Mouse (Mus musculus) left cerebral cortex, adult 8-10 months (tissue): Measurements from ENCODE around the gene Rhbdd3. TPM values are rescaled to one million over a fixed set of nuclear protein-coding genes. Genes with fewer than 3 reads are reported as not detected.
A peak's percentile ranks its signal among the peaks of the same experiment; 100 is the strongest.
"Not testable (repeated sequence)": the region's sequence is repeated elsewhere in the genome, so short reads cannot be mapped to it uniquely, and the experiment has no call there.

Source experiments
- DNase-seq, 2 experiments: peaks; one replicate each; pipeline ENCODE4 v3.0.0; 2022; ENCODE audit warnings: low spot score in 2 of 2
- total RNA-seq, 4 experiments: library from RNA; stranded (reverse); gene quantifications; 2 replicates each; pipeline ENCODE4 v1.2.4; 2022

Rhbdd3 gene
- total RNA-seq, 4 experiments from 2014 or later, result 20.1 to 26.8 (median 22.0) TPM

- DNase-seq, result peak in 1 of 2 experiments; percentile 33
Measured at GRCm38 (mm10) chr11:5064282-5065055, 34.3 kb upstream of the Rhbdd3 start.

DNA sequence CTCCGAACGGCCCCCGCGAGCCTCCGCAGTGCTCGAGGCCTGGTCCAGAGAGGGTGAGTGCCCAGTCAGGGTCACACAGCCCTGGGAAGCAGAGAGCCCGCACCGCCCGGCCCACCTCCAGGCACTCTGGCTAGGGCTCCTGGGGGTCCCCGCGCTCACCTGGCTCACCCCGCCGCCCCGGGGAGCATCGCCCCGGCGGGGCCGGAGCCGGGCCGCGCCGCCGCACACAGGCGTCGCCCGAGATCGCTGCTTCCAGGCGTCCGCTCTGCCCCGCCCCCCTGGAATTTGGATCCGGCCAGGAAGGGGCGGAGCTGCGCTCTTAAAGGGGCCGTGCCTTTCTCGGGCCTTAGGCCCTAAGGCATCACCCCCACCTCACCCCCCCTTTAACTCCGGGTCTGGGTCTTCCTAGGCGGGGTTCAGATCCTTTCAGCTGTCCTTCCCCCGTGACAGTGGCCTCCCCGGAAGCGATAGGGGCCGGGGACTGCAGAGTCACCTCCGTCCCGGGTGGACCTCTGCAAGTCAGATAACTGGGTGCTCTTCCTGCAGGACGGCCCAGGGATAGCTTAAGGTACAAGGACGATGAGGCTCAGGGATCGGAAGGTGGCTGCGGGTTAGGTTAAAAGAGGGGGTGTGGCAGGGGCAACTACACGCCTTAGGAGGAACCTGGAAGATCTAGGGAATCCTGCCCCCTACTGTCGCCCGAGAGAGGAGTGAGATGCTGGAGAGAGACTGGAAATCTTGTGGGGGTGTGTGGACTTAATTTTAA, 33.5 kb upstream of the Rhbdd3 start, which contains the start of gene Gas2l1:
Gas2l1 (minus strand) TSS at position 272 of the 766 bp plus-strand sequence.
- DNase-seq, result peak; percentile 74 to 80

- no peak for DNase-seq
Measured at GRCm38 (mm10) chr11:5067063-5067462, 31.7 kb upstream of the Rhbdd3 start.

GRCm38 (mm10) chr11:5068126-5068971, 30.4 kb upstream of the Rhbdd3 start:
- DNase-seq, result no peak

- no peak for DNase-seq
Measured at GRCm38 (mm10) chr11:5074882-5075281, 23.8 kb upstream of the Rhbdd3 start.

GRCm38 (mm10) chr11:5075760-5076159, 23.0 kb upstream of the Rhbdd3 start:
- DNase-seq, result no peak

GRCm38 (mm10) chr11:5076843-5077242, 21.9 kb upstream of the Rhbdd3 start:
- not testable (repeated sequence) for DNase-seq

- DNase-seq, result no peak
Measured at GRCm38 (mm10) chr11:5089147-5089546, 9.6 kb upstream of the Rhbdd3 start.

GRCm38 (mm10) chr11:5091706-5092105, 7.0 kb upstream of the Rhbdd3 start:
- no peak for DNase-seq

DNA sequence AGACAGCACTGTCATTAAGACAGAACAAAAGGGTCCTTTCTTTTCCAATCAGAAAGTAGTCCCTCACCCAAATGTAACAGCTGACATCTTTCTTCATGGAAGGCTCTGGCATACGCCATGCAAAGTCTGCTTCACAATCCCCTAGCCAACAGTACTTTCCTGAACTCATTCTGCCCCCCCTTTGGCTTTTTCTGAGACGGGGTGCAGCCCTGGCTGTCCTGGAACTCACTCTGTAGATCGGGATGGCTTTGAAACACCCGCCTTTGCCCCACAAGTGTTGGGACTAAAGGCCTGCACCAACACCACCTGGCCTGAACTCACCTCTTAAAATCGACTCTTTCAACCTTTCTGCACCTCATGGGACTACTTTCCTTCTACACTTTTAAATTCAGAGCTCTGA, 2.8 kb upstream of the Rhbdd3 start:
- no peak for DNase-seq

DNA sequence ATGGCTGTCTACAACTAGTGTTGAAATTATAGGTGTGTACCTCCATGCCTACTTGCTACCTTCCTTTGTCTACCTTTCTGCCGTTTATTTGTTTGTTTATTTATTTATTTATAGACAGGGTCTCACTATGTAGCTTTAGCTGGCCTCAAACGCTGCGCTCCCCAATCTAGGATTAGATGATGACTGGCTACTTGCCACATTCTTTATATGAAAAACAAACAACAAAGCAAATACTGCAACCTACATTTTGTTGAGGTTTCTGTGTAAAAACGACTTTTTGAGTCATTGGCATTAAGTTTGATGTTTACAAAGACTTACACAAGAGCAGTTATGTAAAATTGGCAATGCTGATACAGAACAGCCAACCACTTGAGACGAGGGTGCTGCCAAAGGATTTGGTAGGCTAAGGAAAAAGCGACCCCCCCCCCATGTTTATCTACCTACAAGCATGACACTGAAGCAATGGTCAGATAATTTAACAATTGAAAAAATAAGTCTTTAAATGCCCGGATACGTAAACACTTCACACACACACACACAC, 2.2 kb upstream of the Rhbdd3 start:
- DNase-seq, result no peak

DNA sequence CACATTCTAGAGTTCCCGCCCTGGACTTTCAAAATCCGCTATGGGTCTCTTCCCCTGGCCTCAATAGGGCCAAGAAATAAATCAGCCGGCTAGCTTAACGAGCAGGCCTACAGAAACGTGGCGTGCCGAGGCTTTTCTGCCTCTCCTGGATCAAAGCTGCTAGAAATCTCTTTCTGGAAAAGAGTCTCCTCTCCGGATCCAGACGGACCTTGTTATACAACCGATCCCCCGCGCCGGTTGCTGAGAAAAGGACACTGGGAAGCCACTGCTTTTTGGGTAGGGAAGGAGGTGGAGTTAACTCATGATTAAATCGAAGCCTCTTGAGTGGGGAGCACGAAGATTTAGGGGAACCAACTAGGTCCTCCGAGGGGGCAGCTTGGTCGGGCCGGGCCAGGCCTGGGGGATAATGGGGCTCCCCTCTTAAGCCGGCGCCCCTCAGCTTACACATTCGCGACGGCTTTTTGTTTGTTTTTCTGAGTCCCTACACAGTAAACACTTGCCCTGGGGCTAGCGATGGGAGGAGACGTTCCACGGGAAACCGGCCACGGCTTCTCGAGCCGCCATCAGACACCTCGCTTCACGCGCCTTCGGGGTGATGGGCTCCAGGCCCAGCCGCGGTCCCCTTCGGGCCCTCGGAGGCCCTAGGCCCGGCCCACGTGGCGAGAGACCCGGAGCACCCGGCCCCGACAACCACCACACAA, 541 bp upstream of the Rhbdd3 start:
- DNase-seq, result peak in 1 of 2 experiments; percentile 53

GRCm38 (mm10) chr11:5099576-5100183, 954 bp downstream of the Rhbdd3 start:
- peak; percentile 66 to 73 for DNase-seq

DNA sequence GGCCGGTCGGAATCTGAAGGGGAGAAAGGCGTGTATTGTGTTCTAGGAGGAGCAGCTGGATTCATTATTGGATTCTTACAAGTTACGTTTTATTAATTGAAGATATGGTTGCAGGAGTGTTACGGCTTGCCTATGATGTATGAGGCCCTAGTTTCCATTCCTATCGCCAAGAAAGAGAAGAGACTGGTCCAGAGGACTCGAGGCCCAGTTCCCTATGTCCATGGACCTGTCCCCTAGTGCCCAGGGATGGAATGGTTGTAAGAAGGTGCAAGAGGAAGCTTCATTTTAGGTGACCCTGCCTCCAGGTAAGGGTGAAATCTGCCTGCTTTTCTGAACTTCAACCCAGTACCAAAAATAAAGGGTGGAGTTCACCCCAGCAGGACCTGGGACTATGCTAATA, 1.6 kb downstream of the Rhbdd3 start:
- DNase-seq, result no peak

GRCm38 (mm10) chr11:5100801-5101200, 2.1 kb downstream of the Rhbdd3 start:
- no peak for DNase-seq

- no peak for DNase-seq
Measured at GRCm38 (mm10) chr11:5101641-5102040, 2.9 kb downstream of the Rhbdd3 start.

DNA sequence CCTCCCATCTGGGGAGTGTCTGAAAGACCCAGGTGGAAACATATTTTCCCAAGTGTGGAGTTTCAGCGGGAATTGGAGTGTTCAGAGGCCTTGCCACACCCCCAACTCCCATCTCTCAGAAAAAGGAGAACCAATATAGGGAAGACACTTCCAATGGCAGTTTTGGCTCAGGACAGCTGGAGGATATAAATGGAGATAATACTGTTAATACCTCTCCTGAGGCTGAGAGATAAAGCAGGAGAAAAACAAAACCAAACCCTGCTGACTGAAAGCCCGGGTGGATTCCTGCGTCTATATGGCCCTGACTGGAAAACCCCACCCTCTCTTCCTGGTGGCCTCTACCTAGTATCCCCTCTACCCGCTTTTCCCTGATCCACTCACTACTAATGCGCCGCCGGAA, 3.7 kb downstream of the Rhbdd3 start:
- DNase-seq, result no peak

DNA sequence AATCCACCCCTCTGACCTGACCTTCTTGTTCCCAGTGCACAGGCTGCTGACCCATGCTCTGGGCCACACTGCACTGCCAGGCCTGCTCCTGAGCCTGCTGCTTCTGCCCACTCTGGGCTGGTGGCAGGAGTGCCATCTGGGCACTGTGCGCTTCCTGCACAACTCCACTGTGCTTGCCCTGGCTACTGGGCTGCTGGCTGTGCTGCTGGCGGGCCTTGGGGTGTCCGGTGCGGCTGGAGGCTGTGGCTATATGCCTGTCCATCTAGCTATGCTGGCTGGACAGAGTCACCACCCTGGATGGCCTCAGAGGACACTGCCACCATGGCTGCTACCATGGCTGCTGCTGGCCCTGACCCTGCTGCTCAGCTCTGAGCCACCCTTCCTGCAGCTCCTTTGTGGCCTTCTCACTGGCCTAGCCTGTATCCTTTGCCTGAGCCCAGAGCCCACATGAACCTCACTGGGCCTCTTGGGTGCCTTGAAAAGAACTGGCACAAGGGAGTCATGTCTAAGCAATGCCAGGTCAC, 5.3 kb downstream of the Rhbdd3 start:
- no peak for DNase-seq

DNA sequence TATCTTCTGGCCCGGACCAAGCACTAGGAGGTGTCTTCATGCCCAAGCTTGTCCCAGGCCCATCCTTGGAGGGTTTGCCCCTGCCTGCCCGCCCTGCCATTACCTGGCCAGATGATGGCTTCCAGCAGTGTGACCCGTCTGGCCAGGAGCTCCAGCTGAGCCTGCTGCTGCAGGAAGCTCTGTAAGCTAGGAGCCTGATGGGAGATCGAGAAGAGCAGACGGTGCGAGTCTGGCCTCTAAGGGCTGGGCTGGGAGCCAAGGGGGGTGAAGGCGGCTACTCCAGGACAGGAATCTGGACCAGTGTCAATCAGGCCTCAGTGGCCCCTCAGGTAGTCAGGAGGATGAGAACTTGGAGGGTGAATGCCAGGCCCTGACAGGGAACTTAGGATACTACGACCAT, 10.7 kb downstream of the Rhbdd3 start:
- no peak for DNase-seq

DNA sequence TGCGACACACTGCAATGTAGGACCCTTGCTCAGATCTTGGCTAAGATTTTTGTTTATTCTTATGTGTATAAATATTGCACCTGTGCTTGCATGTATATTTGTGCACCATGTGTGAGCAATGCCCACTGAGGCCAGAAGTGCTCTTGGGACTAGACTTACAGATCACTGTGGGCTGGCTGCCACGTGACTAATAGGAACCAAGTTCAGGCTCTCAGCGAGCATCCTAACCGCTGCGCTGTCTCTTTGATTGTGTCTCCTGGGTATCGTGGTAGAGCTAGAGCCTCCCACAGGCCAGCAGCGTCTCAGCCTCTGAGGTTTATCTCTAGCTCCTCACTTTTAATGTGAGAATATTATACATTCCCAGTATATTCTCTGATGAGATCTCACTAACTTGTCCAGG, 14.9 kb downstream of the Rhbdd3 start:
- DNase-seq, result no peak
